Mouse (Mus musculus) testis, postnatal 10 days (tissue): ENCODE results near the gene Ctnnal1.

Experiments
- DNase-seq: peaks from one replicate; pipeline ENCODE4 v3.0.0; 2021; ENCODE audit warnings: low spot score

Gene Ctnnal1

DNA sequence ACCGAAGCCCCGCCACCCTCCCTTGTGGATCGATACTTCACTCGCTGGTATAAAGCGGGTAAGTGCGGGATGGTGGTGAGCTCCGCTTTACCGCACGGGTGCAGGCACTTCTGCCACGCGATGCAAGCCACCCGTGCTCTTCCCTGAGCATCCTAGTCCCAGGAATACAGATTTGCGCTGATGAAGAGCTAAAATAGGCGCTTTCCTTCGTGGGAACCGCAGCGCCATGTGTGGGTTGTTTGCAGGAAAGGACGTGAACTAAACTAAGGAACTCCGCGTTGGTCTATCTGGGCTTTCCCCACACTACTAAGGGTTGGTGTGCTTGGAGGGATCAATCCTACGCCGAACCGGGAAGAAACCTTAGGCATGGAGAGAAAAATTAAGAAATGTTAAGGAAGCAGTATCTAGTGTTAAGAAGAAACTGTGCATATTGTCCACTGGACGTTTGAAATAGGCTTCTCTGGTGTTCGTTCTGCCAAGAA, 62.3 kb downstream of the Ctnnal1 start:
- DNase-seq = no peak

GRCm38 (mm10) chr4:56801907-56802668, 62.9 kb downstream of the Ctnnal1 start, which contains the start of the genes Elp1 and Fam206a:
Elp1 (minus strand) TSS chr4:56802331.
Fam206a (plus strand) TSS chr4:56802345.
- peak; percentile 99 for DNase-seq

DNA sequence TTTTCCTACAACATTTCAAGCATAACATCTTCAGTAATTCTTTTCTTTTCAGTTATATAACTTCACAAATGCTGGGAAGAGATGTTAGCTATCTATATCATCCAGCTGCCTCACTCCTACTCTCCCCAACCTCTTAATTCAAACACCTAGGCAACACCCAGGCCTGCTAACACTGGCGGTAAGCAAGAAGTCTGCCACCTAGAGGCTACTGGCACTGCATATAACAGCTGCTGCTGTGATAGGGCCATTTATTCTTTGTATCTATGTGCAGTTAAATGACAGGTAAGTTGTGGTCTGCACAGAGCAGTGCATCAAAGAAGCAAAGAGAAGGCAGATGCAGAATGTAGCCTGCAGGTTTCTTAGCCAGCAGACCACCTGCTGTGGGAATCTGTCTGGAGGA, 73.6 kb downstream of the Ctnnal1 start:
- no peak for DNase-seq

DNA sequence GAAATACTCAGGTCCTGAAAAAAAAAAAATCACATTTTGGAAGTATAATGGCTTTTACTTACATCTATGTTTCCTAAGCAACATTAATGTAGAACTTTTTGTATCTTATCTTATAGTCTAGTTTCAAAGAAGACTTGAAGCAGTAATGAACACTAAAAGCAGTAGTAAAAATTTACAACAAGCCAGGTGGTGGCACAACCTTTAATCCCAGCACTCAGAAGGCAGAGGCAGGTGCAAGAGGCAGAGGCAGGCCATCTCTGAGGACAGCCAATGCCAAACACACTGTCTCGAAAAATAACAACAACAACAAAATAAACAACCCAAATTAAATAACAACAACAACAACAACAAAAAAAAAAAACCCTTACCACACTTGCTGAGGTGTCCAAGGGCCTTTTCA, 93.9 kb downstream of the Ctnnal1 start:
- DNase-seq = no peak

- DNase-seq = no peak
Observed at GRCm38 (mm10) chr4:56768913-56769312, 96.1 kb downstream of the Ctnnal1 start.

- no peak for DNase-seq
Observed at GRCm38 (mm10) chr4:56767861-56768284, 97.1 kb downstream of the Ctnnal1 start.
